Mouse (Mus musculus): ENCODE measurements around the gene Svs3b. TPM values are rescaled to one million over a fixed set of nuclear protein-coding genes. Genes with fewer than 3 reads are reported as not detected.
"Not testable (repeated sequence)": the region's sequence is repeated elsewhere in the genome, so short reads cannot be mapped to it uniquely, and the experiment has no call there.

The Svs3b gene
- polyA plus RNA-seq (2016; fragmentation: Nextera tagmentation; extraction: Ambion mirVana) = not detected in 2 replicates

GRCm38 (mm10) chr2:164256540-164256939, at the start of gene Svs3b:
Svs3b (minus strand) TSS chr2:164256640.
- not testable (repeated sequence) for H3K4me2 ChIP-seq (replicated peaks); H3K9me3 ChIP-seq (replicated peaks); H3K9ac ChIP-seq; H3K4me1 ChIP-seq; H3K27ac ChIP-seq; H3K4me3 ChIP-seq; ATAC-seq (ENCODE audit: low FRiP score); H3K36me3 ChIP-seq; H3K27me3 ChIP-seq
- WGBS = 93% methylated on average over 1 of the region's 1 CpGs

GRCm38 (mm10) chr2:164288968-164289367, 32.5 kb upstream of the Svs3b start, which contains the start of gene Svs3a:
Svs3a (plus strand) TSS chr2:164289268.
- not testable (repeated sequence) for H3K27ac ChIP-seq; H3K4me2 ChIP-seq (replicated peaks); H3K36me3 ChIP-seq; H3K4me3 ChIP-seq; ATAC-seq (ENCODE audit: low FRiP score); H3K9me3 ChIP-seq (replicated peaks); H3K9ac ChIP-seq; H3K27me3 ChIP-seq; H3K4me1 ChIP-seq
- 68% methylated on average over 1 of the region's 1 CpGs for WGBS

- Histone ChIP-seq H3K4me3 (no peak within 1 kb of the TSS), H3K36me3 (no peaks in the 10 kb centered on the region), H3K4me1 (no peaks in the 10 kb centered on the region), H3K9ac (no peak within 1 kb of the TSS), H3K4me2 (replicated peaks) (no peak within 1 kb of the TSS), H3K27me3 (no peaks in the 10 kb centered on the region), H3K27ac (no peak within 1 kb of the TSS), H3K9me3 (replicated peaks) (no peaks in the 10 kb centered on the region)
- ATAC-seq (ENCODE audit: low FRiP score) = no peak
- 91% methylated on average over 4 of the region's 4 CpGs for WGBS
Observed at GRCm38 (mm10) chr2:164278359-164278758, 21.9 kb upstream of the Svs3b start, which contains the start of gene Svs4. Svs4 (minus strand) TSS chr2:164278459.

- Histone ChIP-seq H3K36me3 (no peaks in the 10 kb centered on the region), H3K27me3 (no peaks in the 10 kb centered on the region), H3K4me2 (replicated peaks) (no peak within 1 kb of the TSS), H3K27ac (no peak within 1 kb of the TSS), H3K4me1 (no peaks in the 10 kb centered on the region), H3K4me3 (no peak within 1 kb of the TSS), H3K9me3 (replicated peaks) (0 out of 2 replicates have a peak, but pooled peaks cover 3% of the 10 kb centered on the region), H3K9ac (no peak within 1 kb of the TSS)
- ATAC-seq (ENCODE audit: low FRiP score) = no peak
- WGBS = 91% methylated on average over 3 of the region's 3 CpGs
Observed at GRCm38 (mm10) chr2:164238366-164238765, 18.1 kb downstream of the Svs3b start, which contains the start of gene Svs2. Svs2 (minus strand) TSS chr2:164238466.

- Histone ChIP-seq H3K4me1 (no peaks in the 10 kb centered on the region), H3K36me3 (no peaks in the 10 kb centered on the region), H3K4me2 (replicated peaks) (no peak overlapping the region), H3K27ac (no peak overlapping the region), H3K27me3 (no peaks in the 10 kb centered on the region), H3K9me3 (replicated peaks) (no peaks in the 10 kb centered on the region), H3K9ac (no peak overlapping the region), H3K4me3 (no peak overlapping the region)
- ATAC-seq (ENCODE audit: low FRiP score) = no peak
- WGBS = 91% methylated on average over 8 of the region's 8 CpGs
Observed at GRCm38 (mm10) chr2:164232671-164233070, 23.8 kb downstream of the Svs3b start.

GRCm38 (mm10) chr2:164228361-164229070, 27.9 kb downstream of the Svs3b start:
- no peak overlapping the region for H3K4me3 ChIP-seq
- no peak overlapping the region for H3K4me2 ChIP-seq (replicated peaks)
- no peaks in the 10 kb centered on the region for H3K27me3 ChIP-seq
- H3K9me3 ChIP-seq (replicated peaks) = no peaks in the 10 kb centered on the region
- no peak overlapping the region for H3K9ac ChIP-seq
- H3K36me3 ChIP-seq = no peaks in the 10 kb centered on the region
- no peak overlapping the region for H3K27ac ChIP-seq
- no peaks in the 10 kb centered on the region for H3K4me1 ChIP-seq
- WGBS = 88% methylated on average over 8 of the region's 8 CpGs
- ATAC-seq (ENCODE audit: low FRiP score) = no peak

- H3K4me3 ChIP-seq = no peak within 1 kb of the TSS
- no peaks in the 10 kb centered on the region for H3K9me3 ChIP-seq (replicated peaks)
- no peak for ATAC-seq (ENCODE audit: low FRiP score)
- H3K27ac ChIP-seq = no peak within 1 kb of the TSS
- no peaks in the 10 kb centered on the region for H3K36me3 ChIP-seq
- WGBS = 80% methylated on average over 11 of the region's 11 CpGs
- H3K27me3 ChIP-seq = no peaks in the 10 kb centered on the region
- no peak within 1 kb of the TSS for H3K9ac ChIP-seq
- no peak within 1 kb of the TSS for H3K4me2 ChIP-seq (replicated peaks)
- H3K4me1 ChIP-seq = no peaks in the 10 kb centered on the region
Observed at GRCm38 (mm10) chr2:164221522-164221921, 34.9 kb downstream of the Svs3b start, which contains the start of gene Wfdc15b. Wfdc15b (minus strand) TSS chr2:164221660.

- no peak for ATAC-seq (ENCODE audit: low FRiP score)
- Histone ChIP-seq H3K9ac (no peak overlapping the region), H3K4me3 (no peak overlapping the region), H3K4me1 (no peaks in the 10 kb centered on the region), H3K27me3 (no peaks in the 10 kb centered on the region), H3K36me3 (no peaks in the 10 kb centered on the region), H3K27ac (no peak overlapping the region), H3K9me3 (replicated peaks) (no peaks in the 10 kb centered on the region), H3K4me2 (replicated peaks) (no peak overlapping the region)
- 90% methylated on average over 9 of the region's 9 CpGs for WGBS
Observed at GRCm38 (mm10) chr2:164219295-164219694, 37.1 kb downstream of the Svs3b start.

- H3K9me3 ChIP-seq (replicated peaks) = no peaks in the 10 kb centered on the region
- H3K9ac ChIP-seq = no peak overlapping the region
- no peaks in the 10 kb centered on the region for H3K27me3 ChIP-seq
- no peak for ATAC-seq (ENCODE audit: low FRiP score)
- H3K36me3 ChIP-seq = no peaks in the 10 kb centered on the region
- no peak overlapping the region for H3K4me3 ChIP-seq
- WGBS = 94% methylated on average over 5 of the region's 5 CpGs
- no peak overlapping the region for H3K27ac ChIP-seq
- H3K4me2 ChIP-seq (replicated peaks) = no peak overlapping the region
- no peaks in the 10 kb centered on the region for H3K4me1 ChIP-seq
Observed at GRCm38 (mm10) chr2:164212711-164213110, 43.7 kb downstream of the Svs3b start.

GRCm38 (mm10) chr2:164210892-164211291, 45.5 kb downstream of the Svs3b start:
- 79% methylated on average over 4 of the region's 4 CpGs for WGBS
- H3K36me3 ChIP-seq = no peaks in the 10 kb centered on the region

GRCm38 (mm10) chr2:164206676-164207075, 49.8 kb downstream of the Svs3b start:
- H3K4me2 ChIP-seq (replicated peaks) = no peak overlapping the region
- no peaks in the 10 kb centered on the region for H3K9me3 ChIP-seq (replicated peaks)
- ATAC-seq (ENCODE audit: low FRiP score) = no peak
- no peaks in the 10 kb centered on the region for H3K4me1 ChIP-seq
- no peak overlapping the region for H3K9ac ChIP-seq
- H3K27me3 ChIP-seq = no peaks in the 10 kb centered on the region
- H3K36me3 ChIP-seq = no peaks in the 10 kb centered on the region
- no peak overlapping the region for H3K27ac ChIP-seq
- no peak overlapping the region for H3K4me3 ChIP-seq
- 86% methylated on average over 4 of the region's 4 CpGs for WGBS

More at GRCm38 (mm10) chr2:164210892-164211291, 45.5 kb downstream of the Svs3b start:
- Histone ChIP-seq H3K9ac (no peak overlapping the region), H3K27ac (no peak overlapping the region), H3K4me1 (no peaks in the 10 kb centered on the region), H3K4me3 (no peak overlapping the region), H3K27me3 (no peaks in the 10 kb centered on the region), H3K9me3 (replicated peaks) (no peaks in the 10 kb centered on the region), H3K4me2 (replicated peaks) (no peak overlapping the region)
- no peak for ATAC-seq (ENCODE audit: low FRiP score)

GRCm38 (mm10) chr2:164206011-164206410, 50.4 kb downstream of the Svs3b start:
- ATAC-seq (ENCODE audit: low FRiP score); H3K27ac ChIP-seq; H3K27me3 ChIP-seq; H3K9ac ChIP-seq; H3K4me3 ChIP-seq; H3K36me3 ChIP-seq; H3K9me3 ChIP-seq (replicated peaks); H3K4me1 ChIP-seq; H3K4me2 ChIP-seq (replicated peaks): not testable (repeated sequence)
- 93% methylated on average over 10 of the region's 10 CpGs for WGBS

All from hindbrain, embryonic 12.5 days (tissue).